Mouse (Mus musculus) retina, embryonic 14.5 days (tissue): ENCODE results near the gene Uqcc2.

ENCODE experiments used
- DNase-seq: peaks from one replicate; pipeline ENCODE4 v3.0.0-alpha.2; 2015; ENCODE audit warnings: low spot score

The Uqcc2 gene

GRCm38 (mm10) chr17:27133551-27134141 lies at the start of gene Uqcc2:
Uqcc2 (minus strand) TSS chr17:27133916.
- peak; percentile 99 for DNase-seq

DNA sequence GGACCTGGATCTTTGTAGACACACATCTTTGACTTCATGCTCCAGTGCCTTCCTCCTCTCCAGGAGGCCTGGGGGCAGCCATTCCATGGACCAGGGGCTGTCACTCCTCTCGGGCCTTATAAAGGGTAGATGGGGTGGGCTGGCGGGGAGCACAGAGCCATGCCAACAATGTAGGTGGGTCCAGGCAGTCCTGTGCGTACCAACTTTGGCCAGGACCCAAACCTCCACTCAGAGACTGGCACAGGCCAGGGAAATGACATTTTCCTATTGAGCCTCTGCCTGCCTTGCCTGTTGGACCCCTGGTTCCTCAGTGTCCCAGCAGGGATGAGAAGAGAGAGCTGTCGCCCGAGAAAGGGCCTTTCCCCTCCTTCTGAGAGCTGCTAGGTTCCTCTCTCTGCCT lies 48.7 kb upstream of the Uqcc2 start:
- no peak for DNase-seq

DNA sequence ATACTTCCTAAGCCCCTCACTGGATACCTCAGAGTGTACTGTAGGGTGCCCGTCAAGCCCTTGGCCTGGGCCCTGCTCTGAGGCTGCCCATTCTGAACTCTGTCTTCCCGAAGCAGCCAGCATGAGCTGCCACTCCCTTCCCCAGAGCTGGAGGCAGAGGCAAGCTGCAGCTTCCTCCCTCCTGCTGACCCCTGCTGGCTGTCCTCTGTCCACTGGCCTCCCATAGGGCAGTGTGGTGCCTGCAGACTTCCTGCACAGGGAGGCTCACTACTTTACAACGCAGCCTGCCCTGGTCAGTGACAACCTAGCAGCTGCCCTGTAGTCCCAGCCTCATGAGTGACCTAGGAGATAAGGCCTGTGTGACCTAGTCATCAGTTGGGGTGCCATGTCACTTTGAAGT lies 48.0 kb upstream of the Uqcc2 start:
- DNase-seq = no peak

GRCm38 (mm10) chr17:27179681-27180280 lies 46.1 kb upstream of the Uqcc2 start:
- DNase-seq = no peak

GRCm38 (mm10) chr17:27178427-27179177 lies 44.9 kb upstream of the Uqcc2 start:
- no peak for DNase-seq

DNA sequence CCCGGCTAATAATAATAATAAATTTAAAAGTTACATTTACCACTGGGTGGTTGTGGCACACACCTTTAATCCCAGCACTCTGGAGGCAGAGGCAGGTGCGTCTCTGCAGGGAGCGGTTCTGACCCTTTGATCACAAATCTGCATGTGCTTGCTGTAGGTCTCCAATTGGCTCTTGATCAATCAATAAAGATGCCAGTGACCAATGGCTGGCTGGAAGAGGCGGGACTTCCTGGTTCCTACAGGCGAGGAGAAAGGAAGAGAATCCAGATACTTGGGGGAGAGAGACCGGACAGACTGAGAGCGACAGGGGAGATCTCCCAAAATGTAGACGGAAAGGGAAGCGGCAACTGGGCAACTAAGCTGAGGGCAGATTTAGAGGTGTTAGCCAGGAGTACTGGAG lies 44.3 kb upstream of the Uqcc2 start:
- DNase-seq = no peak

DNA sequence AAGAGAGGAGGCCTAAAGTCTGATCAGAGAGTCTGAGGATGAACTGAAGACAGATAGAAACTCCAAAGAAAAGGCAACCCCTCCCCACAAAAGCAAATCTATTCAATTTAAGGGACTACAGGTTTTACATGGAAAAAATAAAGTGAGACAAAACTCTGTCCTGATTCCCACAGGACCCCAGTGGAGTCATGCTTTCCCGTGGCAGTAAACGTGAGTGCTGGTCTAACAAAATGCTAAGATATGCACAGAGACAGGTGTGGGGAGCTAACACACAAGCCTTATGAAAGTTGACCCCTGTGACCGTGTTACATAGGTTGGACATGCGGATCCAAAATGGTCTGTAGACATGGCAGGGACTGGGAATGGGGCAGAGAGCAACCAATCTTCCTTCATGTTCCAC lies 43.0 kb upstream of the Uqcc2 start:
- no peak for DNase-seq

- DNase-seq = no peak
Measured at GRCm38 (mm10) chr17:27176287-27176686, 42.6 kb upstream of the Uqcc2 start.

- peak; percentile 63 for DNase-seq
Measured at GRCm38 (mm10) chr17:27175196-27175874, 41.6 kb upstream of the Uqcc2 start.

DNA sequence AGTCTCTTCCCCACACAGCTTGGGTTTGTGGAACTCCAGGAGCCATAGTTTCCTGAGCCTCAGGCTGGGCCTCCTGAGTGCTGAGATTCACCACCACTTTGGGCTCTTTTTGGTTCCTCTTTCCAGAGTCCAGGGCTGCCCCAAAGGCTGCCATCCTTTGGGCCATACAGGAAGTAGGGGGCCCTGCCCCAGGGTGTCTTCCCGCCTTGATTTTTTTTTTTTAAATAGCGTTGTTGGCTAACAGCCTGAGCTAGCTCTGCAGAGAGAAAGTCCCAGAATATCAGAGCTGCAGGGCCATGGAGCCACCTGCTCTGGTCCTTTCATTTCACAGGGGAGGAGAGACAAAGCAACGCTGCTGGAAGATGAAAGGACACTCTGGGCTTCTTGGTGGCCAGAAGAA lies 40.0 kb upstream of the Uqcc2 start:
- no peak for DNase-seq

GRCm38 (mm10) chr17:27172459-27172858 lies 38.7 kb upstream of the Uqcc2 start:
- DNase-seq = no peak

- no peak for DNase-seq
Measured at GRCm38 (mm10) chr17:27171121-27171520, 37.4 kb upstream of the Uqcc2 start.

- DNase-seq = no peak
Measured at GRCm38 (mm10) chr17:27169952-27170695, 36.4 kb upstream of the Uqcc2 start.

DNA sequence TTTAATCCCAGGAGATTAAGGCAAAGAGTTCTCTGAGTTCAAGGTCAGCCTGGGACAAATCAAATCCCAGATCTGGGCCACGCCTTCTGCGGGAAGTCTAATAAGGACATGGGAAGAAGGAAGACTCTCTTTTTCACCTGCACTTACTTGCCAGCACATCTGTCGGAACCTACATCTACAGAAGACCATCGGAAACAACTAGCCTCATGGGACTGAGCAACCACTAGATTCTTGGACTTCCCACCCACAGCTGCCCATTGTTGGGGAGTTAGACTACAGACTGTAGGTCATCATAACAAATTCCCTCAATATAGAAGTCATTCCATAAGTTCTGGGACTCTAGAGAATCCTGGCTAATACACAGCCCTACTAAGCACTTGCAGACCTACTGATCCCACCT lies 34.9 kb upstream of the Uqcc2 start:
- DNase-seq = no peak

DNA sequence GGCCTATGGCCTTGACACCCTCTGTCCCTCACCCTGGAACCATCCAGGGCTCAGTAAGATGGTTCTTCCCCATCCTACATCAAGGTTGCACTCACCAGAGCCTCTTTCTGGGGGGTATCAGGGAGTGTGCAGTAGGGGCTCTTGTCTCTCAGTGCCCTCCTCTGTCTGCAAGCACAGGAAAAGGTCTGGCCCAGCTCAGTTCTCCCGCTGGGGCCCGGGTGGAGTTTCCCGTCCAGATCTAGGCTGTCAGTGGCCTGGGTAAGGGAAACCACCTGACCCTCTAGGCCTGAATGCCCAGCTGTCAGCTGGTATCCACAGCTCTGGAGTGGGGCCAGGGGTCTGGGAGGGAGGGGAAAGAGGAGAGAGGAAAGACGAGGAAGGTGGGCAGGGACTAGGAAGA lies 33.8 kb upstream of the Uqcc2 start, which contains the start of gene Ip6k3:
Gene Ip6k3, minus strand, starts transcription at position 251 of the 400 bp plus-strand sequence.
- no peak for DNase-seq

- DNase-seq = no peak
Measured at GRCm38 (mm10) chr17:27166901-27167300, 33.2 kb upstream of the Uqcc2 start.

GRCm38 (mm10) chr17:27165054-27165773 lies 31.5 kb upstream of the Uqcc2 start:
- DNase-seq = peak; percentile 76

DNA sequence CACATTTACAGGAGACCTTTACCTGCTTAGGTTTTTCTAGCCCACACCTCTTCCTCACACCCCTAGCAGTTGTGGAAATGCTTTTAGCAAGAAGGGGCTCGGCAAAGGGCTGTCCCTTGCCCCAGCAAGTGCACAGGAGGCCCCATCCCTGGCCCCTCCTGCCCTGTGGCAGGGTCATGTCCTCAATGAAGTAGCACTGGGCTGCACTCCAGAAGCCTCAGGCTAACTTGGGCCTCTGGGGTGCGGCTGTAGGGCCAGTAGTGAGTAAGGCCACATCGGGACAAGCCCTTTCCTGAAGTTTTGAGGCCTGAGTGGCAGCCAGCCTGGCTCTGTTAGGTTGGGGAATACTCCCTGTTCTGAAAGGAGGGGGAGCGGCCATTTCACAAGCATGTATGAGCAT lies 27.2 kb upstream of the Uqcc2 start:
- no peak for DNase-seq

GRCm38 (mm10) chr17:27159169-27159568 lies 25.5 kb upstream of the Uqcc2 start:
- no peak for DNase-seq

- DNase-seq = no peak
Measured at GRCm38 (mm10) chr17:27158439-27158838, 24.7 kb upstream of the Uqcc2 start.

DNA sequence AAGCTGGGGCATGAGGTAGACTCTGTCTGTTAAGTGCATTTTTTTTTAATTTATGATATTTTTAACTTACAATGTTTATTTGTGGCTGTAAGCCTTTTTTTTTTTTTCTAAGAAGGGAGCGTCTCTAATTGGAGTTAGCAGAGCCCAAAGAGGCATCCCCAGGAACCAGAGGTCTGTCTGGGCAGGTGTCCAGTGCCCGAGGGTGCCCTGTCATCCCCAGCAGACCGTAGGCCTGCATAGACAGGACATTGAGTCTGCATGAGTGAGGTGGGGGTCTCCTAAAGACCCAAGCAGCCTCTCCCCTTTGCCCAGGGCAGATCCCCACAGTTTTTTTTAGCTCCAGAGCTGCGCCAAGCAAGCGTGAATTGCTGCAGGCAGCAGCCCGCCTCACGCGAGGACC lies 22.0 kb upstream of the Uqcc2 start:
- DNase-seq = no peak
